ENCODE assay signal across 15 mouse cellular contexts in the genomic region with DNA sequence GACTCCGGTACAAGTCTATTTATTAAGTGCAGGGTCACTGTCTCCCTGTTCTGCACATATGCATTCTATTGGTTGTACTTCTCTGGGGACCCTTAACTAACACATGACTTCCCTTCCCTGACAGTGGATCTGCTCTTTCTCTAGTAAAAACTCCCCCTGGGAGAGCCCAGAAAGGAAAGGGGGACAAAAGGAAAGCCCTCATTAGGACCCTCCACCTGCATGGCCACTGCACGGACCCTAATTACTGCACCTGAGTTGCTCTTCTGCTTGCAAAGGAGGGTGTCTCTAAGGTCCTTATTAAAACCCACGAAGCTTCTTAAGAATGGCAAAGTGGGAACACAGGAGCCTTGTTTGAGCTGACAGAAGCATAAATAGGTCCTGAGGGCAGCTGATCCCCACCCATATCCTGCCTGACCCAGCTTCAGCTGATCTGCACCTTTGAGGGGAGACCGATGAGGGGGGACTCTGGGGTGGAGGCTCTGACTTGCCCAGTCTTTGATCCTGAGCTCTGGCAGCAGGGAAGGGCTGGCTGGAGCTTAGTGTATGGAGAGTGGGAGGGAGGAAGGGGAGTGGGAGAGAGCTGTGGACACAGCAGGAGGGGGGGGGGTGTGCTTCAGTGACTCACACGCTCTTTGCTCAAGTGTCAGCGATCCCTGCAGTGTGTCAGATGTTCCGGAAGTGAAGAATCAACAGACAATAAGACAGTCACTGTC.
DNase-seq lines count a peak whose midpoint lies in the region; ATAC-seq and TF ChIP-seq lines count a peak whose summit lies in the region.
"Had no signal": no experiment of that assay in that cellular context is flagged by ENCODE, and none has a peak within 500 bp of the region (broad histone marks: within the 10 kb centered on the region; RNA-seq: fewer than 3 reads in every experiment).

No protein-coding gene starts in this region.

- POLR2A ChIA-PET in Patski (lab: Charles Lee), result interaction anchor here (0.6 kb wide), 1 partner anchor 51 kb away, joined by 3 read pairs; no protein-coding TSS in a partner anchor

- H3K36me3 ChIP-seq in kidney, embryonic 14.5 days (ENCODE audit: control insufficient read depth, insufficient read depth, low read length), result no peaks in the 10 kb centered on the region
- H3K36me3 ChIP-seq in embryonic facial prominence, embryonic 10.5 days (replicated peaks), result no peaks in the 10 kb centered on the region; the same call in 1 of the 2 replicates
- H3K36me3 ChIP-seq in midbrain, embryonic 11.5 days (ENCODE audit: control insufficient read depth, insufficient read depth, low read length), result no peaks in the 10 kb centered on the region

- no peak overlapping the region for H3K4me2 ChIP-seq in kidney, embryonic 14.5 days (replicated peaks; ENCODE audit: low read depth, low read length)
- H3K4me2 ChIP-seq in midbrain, embryonic 11.5 days, result no peak overlapping the region
- H3K4me2 ChIP-seq: heart, embryonic 13.5 days had no signal

- peaks cover 4% of the 10 kb centered on the region; the same call in 1 of the 2 replicates for H3K4me1 ChIP-seq in kidney, embryonic 14.5 days (ENCODE audit: control insufficient read depth, insufficient read depth, low read length)
- peaks cover 23% of the 10 kb centered on the region for H3K4me1 ChIP-seq in embryonic facial prominence, embryonic 10.5 days
- H3K4me1 ChIP-seq in midbrain, embryonic 11.5 days (ENCODE audit: control insufficient read depth, insufficient read depth, low read length), result no peaks in the 10 kb centered on the region; the same call in 1 of the 2 replicates

- ATAC-seq in kidney, embryonic 14.5 days (ENCODE audit: low FRiP score, low TSS enrichment), result peak; percentile 54
- peak; percentile 41 for ATAC-seq in Patski
- peak; percentile 75 for ATAC-seq in midbrain, embryonic 11.5 days (ENCODE audit: low FRiP score)
- ATAC-seq: inflammation-experienced regulatory T-cells, adult 6 months had no signal

- no peak for TF ChIP-seq CTCF in Patski (IDR thresholded peaks at IDR 0.05)

- in situ Hi-C loops in Patski (cut with MboI; ENCODE audit: low pct_unique_long_range_greater_than_20kb), result no loop called here

- no peak overlapping the region for H3K27ac ChIP-seq in kidney, embryonic 14.5 days (ENCODE audit: low read depth, low read length)
- peak overlapping the region; percentile 35 for H3K27ac ChIP-seq in embryonic facial prominence, embryonic 10.5 days (replicated peaks)
- H3K27ac ChIP-seq in midbrain, embryonic 11.5 days (ENCODE audit: low read depth, low read length), result no peak overlapping the region
- H3K27ac ChIP-seq: heart, embryonic 13.5 days; layer of hippocampus, adult 2 months had no signal

- DNase-seq in kidney, postnatal 4 days, result no peak
- DNase-seq in Patski (ENCODE audit: low read depth, low spot score), result no peak
- DNase-seq in embryonic facial prominence, embryonic 10.5 days (ENCODE audit: low spot score), result no peak
- DNase-seq in midbrain, embryonic 11.5 days (ENCODE audit: low spot score, missing footprints), result no peak
- DNase-seq in layer of hippocampus, adult 9-10 months (ENCODE audit: low spot score), result no peak
- no peak for DNase-seq in spleen, postnatal 4 days (ENCODE audit: low spot score in 2 of 2)
- no peak for DNase-seq in testis, postnatal 14 days (ENCODE audit: low spot score)
- DNase-seq: cerebellum, adult 9-10 months; lung, adult 2 months; spleen, adult 18-20 months; thymus, adult 2 months had no signal

- no peaks in the 10 kb centered on the region for H3K27me3 ChIP-seq in kidney, embryonic 14.5 days (ENCODE audit: control insufficient read depth, insufficient read depth, low read length)
- no peaks in the 10 kb centered on the region for H3K27me3 ChIP-seq in Patski
- no peaks in the 10 kb centered on the region for H3K27me3 ChIP-seq in embryonic facial prominence, embryonic 10.5 days (replicated peaks; ENCODE audit: low read depth, poor library complexity, severe bottlenecking)
- no peaks in the 10 kb centered on the region for H3K27me3 ChIP-seq in midbrain, embryonic 11.5 days (ENCODE audit: control insufficient read depth, insufficient read depth, low read length)
- H3K27me3 ChIP-seq: heart, embryonic 13.5 days had no signal

- no peak overlapping the region for H3K9ac ChIP-seq in kidney, embryonic 14.5 days (ENCODE audit: low read depth, low read length)
- no peak overlapping the region for H3K9ac ChIP-seq in midbrain, embryonic 11.5 days (ENCODE audit: low read length)

- WGBS in kidney, embryonic 14.5 days, result 37% methylated on average over 7 of the region's 7 CpGs
- WGBS in embryonic facial prominence, embryonic 10.5 days, result 47% methylated on average over 7 of the region's 7 CpGs
- WGBS in midbrain, embryonic 11.5 days, result 54% methylated on average over 7 of the region's 7 CpGs

- H3K9me3 ChIP-seq in kidney, embryonic 14.5 days (ENCODE audit: control insufficient read depth, low read length), result no peaks in the 10 kb centered on the region
- no peaks in the 10 kb centered on the region for H3K9me3 ChIP-seq in embryonic facial prominence, embryonic 10.5 days
- H3K9me3 ChIP-seq in midbrain, embryonic 11.5 days (ENCODE audit: control insufficient read depth, low read length), result no peaks in the 10 kb centered on the region
- H3K9me3 ChIP-seq: heart, embryonic 13.5 days had no signal

- H3K4me3 ChIP-seq in kidney, embryonic 14.5 days (ENCODE audit: low read length), result no peak overlapping the region
- H3K4me3 ChIP-seq in embryonic facial prominence, embryonic 10.5 days, result no peak overlapping the region
- no peak overlapping the region for H3K4me3 ChIP-seq in midbrain, embryonic 11.5 days (ENCODE audit: low read depth, low read length)
- H3K4me3 ChIP-seq: heart, embryonic 13.5 days; layer of hippocampus, adult 2 months had no signal

- CTCF ChIA-PET in Patski (lab: Charles Lee), result no interaction called here
